In genomic region chr9:71759893-71760292, GRCm38 (mm10) we compare ENCODE assay signal across 9 mouse cellular contexts. TPM values are rescaled to one million over a fixed set of nuclear protein-coding genes. Genes with fewer than 3 reads are reported as not detected.
DNase-seq lines count a peak whose midpoint lies in the region; ATAC-seq lines count a peak whose summit lies in the region.
"Had no signal": no experiment of that assay in that cellular context is flagged by ENCODE, and none has a peak within 500 bp of the region (broad histone marks: within the 10 kb centered on the region; RNA-seq: fewer than 3 reads in every experiment).

No protein-coding gene starts in this region.

- peak overlapping the region; percentile 24; the same call in 1 of the 2 replicates for H3K4me2 ChIP-seq in heart, embryonic 16.5 days (ENCODE audit: low read depth, low read length)
- peak overlapping the region; percentile 18; the same call in 1 of the 2 replicates for H3K4me2 ChIP-seq in embryonic facial prominence, embryonic 13.5 days
- H3K4me2 ChIP-seq in lung, embryonic 15.5 days = peak overlapping the region; percentile 18

- H3K4me1 ChIP-seq in heart, embryonic 16.5 days (ENCODE audit: control insufficient read depth, insufficient read depth, low read length) = peaks cover 40% of the 10 kb centered on the region
- peaks cover 39% of the 10 kb centered on the region for H3K4me1 ChIP-seq in embryonic facial prominence, embryonic 13.5 days
- H3K4me1 ChIP-seq in lung, embryonic 15.5 days = peaks cover 61% of the 10 kb centered on the region

- WGBS in heart, embryonic 16.5 days = 19% methylated on average over 5 of the region's 5 CpGs
- 23% methylated on average over 5 of the region's 5 CpGs for WGBS in embryonic facial prominence, embryonic 13.5 days
- 36% methylated on average over 5 of the region's 5 CpGs for WGBS in lung, embryonic 15.5 days

- H3K36me3 ChIP-seq in heart, embryonic 16.5 days (ENCODE audit: control insufficient read depth, insufficient read depth) = peaks cover 5% of the 10 kb centered on the region
- H3K36me3 ChIP-seq in embryonic facial prominence, embryonic 13.5 days = no peaks in the 10 kb centered on the region
- H3K36me3 ChIP-seq in lung, embryonic 15.5 days = no peaks in the 10 kb centered on the region

- peak overlapping the region; percentile 51 for H3K9ac ChIP-seq in heart, embryonic 16.5 days (ENCODE audit: low read length)
- no peak overlapping the region for H3K9ac ChIP-seq in embryonic facial prominence, embryonic 13.5 days
- H3K9ac ChIP-seq in lung, embryonic 15.5 days = no peak overlapping the region

- no peak overlapping the region for H3K4me3 ChIP-seq in heart, embryonic 16.5 days (ENCODE audit: low read length)
- no peak overlapping the region for H3K4me3 ChIP-seq in embryonic facial prominence, embryonic 13.5 days
- no peak overlapping the region for H3K4me3 ChIP-seq in lung, embryonic 15.5 days

- H3K9me3 ChIP-seq in heart, embryonic 16.5 days (replicated peaks; ENCODE audit: control insufficient read depth, low read length) = peaks cover 4% of the 10 kb centered on the region; the same call in 1 of the 2 replicates
- peaks cover 4% of the 10 kb centered on the region; the same call in 1 of the 2 replicates for H3K9me3 ChIP-seq in embryonic facial prominence, embryonic 13.5 days
- H3K9me3 ChIP-seq in lung, embryonic 15.5 days = no peaks in the 10 kb centered on the region

- no peak for DNase-seq in heart, adult 8-10 months (ENCODE audit: low spot score)
- peak; percentile 58 for DNase-seq in kidney, adult 18-20 months
- no peak for DNase-seq in frontal cortex, postnatal 25 days (ENCODE audit: low spot score in 2 of 2)
- DNase-seq in B cell, adult 2 months = no peak
- DNase-seq: adrenal gland, postnatal 10 days; cerebellum, adult 18-20 months had no signal

- peak overlapping the region; percentile 8 for H3K27ac ChIP-seq in heart, embryonic 16.5 days (ENCODE audit: low read length)
- H3K27ac ChIP-seq in embryonic facial prominence, embryonic 13.5 days = no peak overlapping the region
- H3K27ac ChIP-seq in lung, embryonic 15.5 days = peak overlapping the region; percentile 85

- no peaks in the 10 kb centered on the region for H3K27me3 ChIP-seq in heart, embryonic 16.5 days (ENCODE audit: control insufficient read depth, insufficient read depth, low read length)
- no peaks in the 10 kb centered on the region for H3K27me3 ChIP-seq in embryonic facial prominence, embryonic 13.5 days
- no peaks in the 10 kb centered on the region for H3K27me3 ChIP-seq in lung, embryonic 15.5 days

- no peak for ATAC-seq in heart, embryonic 16.5 days (replicated peaks; ENCODE audit: extremely low read depth, insufficient read depth, low FRiP score)
- no peak for ATAC-seq in embryonic facial prominence, embryonic 13.5 days (ENCODE audit: insufficient number of reproducible peaks, insufficient read depth, low FRiP score, low TSS enrichment, low read depth)
- ATAC-seq in lung, embryonic 15.5 days (ENCODE audit: borderline replicate concordance, extremely low read depth, low FRiP score, low TSS enrichment) = peak; percentile 62

RNA-seq across cellular contexts. Expression of gene Cgnl1, which starts 11.5 kb away (rescaled TPM):
- polyA plus RNA-seq in heart, embryonic 16.5 days (2015; fragmentation: Nextera tagmentation; extraction: Ambion mirVana) = 25.3 and 29.6 TPM in 2 replicates
- total RNA-seq in heart, adult 8-10 months (2022) = 10 to 100 TPM; 28.4 to 41.6 (median 30.4) TPM
- polyA plus RNA-seq in embryonic facial prominence, embryonic 13.5 days (2015; fragmentation: Nextera tagmentation; extraction: Ambion mirVana) = 9.7 and 10.2 TPM in 2 replicates
- polyA plus RNA-seq in lung, embryonic 15.5 days (2015; fragmentation: Nextera tagmentation; extraction: Ambion mirVana) = 20.2 and 20.3 TPM in 2 replicates
